Mouse (Mus musculus): ENCODE data around the gene H1f0. TPM values are rescaled to one million over a fixed set of nuclear protein-coding genes. Genes with fewer than 3 reads are reported as not detected.

H1f0 gene
- polyA plus RNA-seq (2012; rRNA removed): 63.2 and 88.2 TPM in 2 replicates

GRCm38 (mm10) chr15:79028237-79028738, at the start of gene H1f0:
Gene H1f0, plus strand, starts transcription at chr15:79028450.

DNA sequence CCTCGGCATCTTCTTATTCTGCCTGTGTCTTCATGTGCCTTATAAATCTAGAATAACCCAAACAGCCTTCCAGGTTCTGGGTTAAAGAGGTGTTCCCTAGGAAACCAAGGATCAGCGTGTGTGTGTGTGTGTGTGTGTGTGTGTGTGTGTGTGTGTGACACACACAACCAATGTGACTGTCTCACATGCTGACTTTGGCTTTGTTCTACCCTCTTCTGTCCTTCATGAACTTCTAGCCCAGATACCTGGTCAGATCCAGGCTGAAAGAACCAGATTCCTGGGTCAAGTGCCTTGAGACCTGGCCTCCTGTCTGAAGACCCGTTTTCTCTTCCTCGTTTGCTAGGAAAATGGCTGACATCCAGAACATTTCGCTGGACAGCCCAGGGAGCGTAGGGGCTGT, 13.3 kb downstream of the H1f0 start, which contains the start of gene Galr3:
TSS of gene Galr3 (plus strand) at position 301 of the 400 bp plus-strand sequence.

DNA sequence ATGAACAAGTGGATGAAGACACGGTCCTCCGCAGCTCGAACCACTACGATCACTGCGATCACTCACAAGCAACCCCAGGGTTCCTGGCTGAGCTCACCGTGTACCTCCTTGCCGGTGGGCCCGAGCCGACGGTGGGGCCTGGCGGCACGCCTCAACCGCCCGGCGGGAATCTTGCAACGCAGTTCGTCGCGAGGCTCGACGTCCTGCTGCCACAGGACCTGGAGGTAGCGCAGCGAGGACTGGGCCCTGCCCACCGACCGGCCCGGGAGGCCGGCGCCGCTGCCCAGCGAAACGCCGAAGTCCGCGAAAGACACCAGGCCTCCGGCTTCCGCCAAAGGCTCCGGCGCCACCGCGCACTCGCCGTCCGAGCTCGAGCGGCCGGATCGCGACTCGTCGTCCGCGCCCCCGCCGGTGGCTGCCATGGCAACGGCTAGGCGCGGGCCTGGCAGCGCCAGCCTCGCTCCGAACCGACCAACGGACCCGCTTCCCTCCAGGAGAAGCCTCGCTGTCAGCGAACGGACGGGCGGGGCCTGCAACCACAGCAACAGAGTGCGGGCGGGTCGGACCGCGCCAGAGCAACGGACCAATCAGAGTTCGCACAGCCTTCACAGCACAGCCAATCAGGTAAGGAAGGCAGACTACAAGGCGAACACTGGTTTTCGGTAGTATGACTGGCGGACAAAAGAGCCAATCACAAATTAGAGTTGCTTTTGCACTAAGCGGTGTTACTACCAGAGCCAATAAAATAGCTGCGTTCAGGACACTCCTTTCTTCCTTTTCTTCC, 34.3 kb downstream of the H1f0 start, which contains the start of gene Ankrd54:
TSS of gene Ankrd54 (minus strand) at position 518 of the 784 bp plus-strand sequence.

DNA sequence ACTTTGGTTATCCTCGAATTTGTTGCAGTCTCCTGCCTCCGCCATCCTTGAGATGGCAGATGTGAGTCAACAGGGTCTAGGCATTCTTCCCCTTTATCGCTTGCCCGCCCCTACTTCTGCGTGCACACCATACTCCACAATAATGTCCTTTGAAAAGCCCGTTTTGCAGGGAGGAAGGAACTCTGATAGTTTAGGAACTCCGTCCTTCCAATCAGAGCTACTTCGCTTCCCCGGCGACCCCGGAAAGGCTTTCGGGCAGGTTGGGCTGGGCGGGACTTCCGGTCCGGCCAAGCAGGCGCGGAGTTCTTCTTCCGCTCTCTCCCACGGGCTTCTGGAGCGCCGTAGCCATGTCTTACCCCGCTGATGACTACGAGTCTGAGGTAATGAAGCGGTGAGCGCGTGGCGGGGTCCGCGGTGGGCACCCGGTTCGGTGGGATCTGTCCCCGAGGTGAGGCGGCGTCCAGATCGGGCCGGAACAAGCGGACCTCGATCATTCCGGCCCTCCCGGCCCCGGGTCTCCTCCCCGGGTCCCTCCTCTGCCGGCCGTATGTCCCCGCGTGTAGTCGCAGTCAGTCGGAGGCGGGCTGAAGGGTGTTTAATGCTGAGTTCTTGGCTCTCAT, 46.8 kb downstream of the H1f0 start, which contains the start of gene Eif3l:
TSS of gene Eif3l (plus strand) at position 267 of the 620 bp plus-strand sequence.

Other genes starting within 250 kb of the H1f0 start
- 17.4 and 21.5 TPM in 2 replicates for gene Card10, start 225.4 kb upstream of the H1f0 start, polyA plus RNA-seq (2012; rRNA removed)
- gene Cdc42ep1, start 185.8 kb upstream of the H1f0 start, polyA plus RNA-seq (2012; rRNA removed): 95.3 and 99.7 TPM in 2 replicates
- 1,065 and 1,817 TPM in 2 replicates for gene Lgals2, start 172.9 kb upstream of the H1f0 start, polyA plus RNA-seq (2012; rRNA removed)
- gene Gga1, start 151.3 kb upstream of the H1f0 start, polyA plus RNA-seq (2012; rRNA removed): 70.1 and 87.7 TPM in 2 replicates
- gene Gm49510, start 128.8 kb upstream of the H1f0 start, polyA plus RNA-seq (2012; rRNA removed): 0.04 and 0.13 TPM in 2 replicates
- 84.9 and 94.6 TPM in 2 replicates for gene Sh3bp1, start 128.7 kb upstream of the H1f0 start, polyA plus RNA-seq (2012; rRNA removed)
- 4.0 and 6.7 TPM in 2 replicates for gene Pdxp, start 114.5 kb upstream of the H1f0 start, polyA plus RNA-seq (2012; rRNA removed)
- gene Lgals1, start 101.7 kb upstream of the H1f0 start, polyA plus RNA-seq (2012; rRNA removed): 167 and 196 TPM in 2 replicates
- gene Nol12, start 93.5 kb upstream of the H1f0 start, polyA plus RNA-seq (2012; rRNA removed): 8.0 and 11.5 TPM in 2 replicates
- 33.4 and 42.2 TPM in 2 replicates for gene Triobp, start 80.7 kb upstream of the H1f0 start, polyA plus RNA-seq (2012; rRNA removed)
- gene Galr3, start 13.4 kb downstream of the H1f0 start, polyA plus RNA-seq (2012; rRNA removed): 2.5 and 5.2 TPM in 2 replicates
- gene Ankrd54, start 34.4 kb downstream of the H1f0 start, polyA plus RNA-seq (2012; rRNA removed): 65.3 and 91.0 TPM in 2 replicates
- gene Eif3l, start 46.7 kb downstream of the H1f0 start, polyA plus RNA-seq (2012; rRNA removed): 56.8 and 56.9 TPM in 2 replicates
- 15.1 and 17.8 TPM in 2 replicates for gene Micall1, start 80.4 kb downstream of the H1f0 start, polyA plus RNA-seq (2012; rRNA removed)
- gene Polr2f, start 112.6 kb downstream of the H1f0 start, polyA plus RNA-seq (2012; rRNA removed): 39.6 and 43.3 TPM in 2 replicates
- gene 1700088E04Rik, start 112.8 kb downstream of the H1f0 start, polyA plus RNA-seq (2012; rRNA removed): 1.8 and 2.7 TPM in 2 replicates
- 3.5 and 5.8 TPM in 2 replicates for gene Sox10, start 136.8 kb downstream of the H1f0 start, polyA plus RNA-seq (2012; rRNA removed)
- 22.0 and 22.7 TPM in 2 replicates for gene Pick1, start 200.7 kb downstream of the H1f0 start, polyA plus RNA-seq (2012; rRNA removed)
- gene Gm49486, start 200.9 kb downstream of the H1f0 start, polyA plus RNA-seq (2012; rRNA removed): 0.08 TPM in 1 of 2 replicates, not detected in the other
- gene Slc16a8, start 226.3 kb downstream of the H1f0 start, polyA plus RNA-seq (2012; rRNA removed): 0.37 TPM in 1 of 2 replicates, not detected in the other

Data from stomach, adult 2 months (tissue).